8 mouse cellular contexts compared by ENCODE assay signal in genomic region chr5:137530075-137530474, GRCm38 (mm10). TPM values are rescaled to one million over a fixed set of nuclear protein-coding genes. Genes with fewer than 3 reads are reported as not detected.
A peak's percentile ranks its signal among the peaks of the same experiment; 100 is the strongest.
DNase-seq lines count a peak whose midpoint lies in the region; ATAC-seq and TF ChIP-seq lines count a peak whose summit lies in the region.

No protein-coding gene starts in this region.

- no peak for ATAC-seq in forebrain, embryonic 15.5 days (replicated peaks)
- no peak for ATAC-seq in liver, embryonic 15.5 days (ENCODE audit: insufficient read depth)

- peaks cover 34% of the 10 kb centered on the region for H3K4me1 ChIP-seq in forebrain, embryonic 15.5 days
- H3K4me1 ChIP-seq in liver, embryonic 15.5 days (replicated peaks): peaks cover 79% of the 10 kb centered on the region

- no peak overlapping the region for H3ac ChIP-seq in C2C12 (ENCODE audit: control insufficient read depth, insufficient read length, low read depth)

- TF ChIP-seq CTCF in C2C12 (IDR thresholded peaks at IDR 0.05; ENCODE audit: control insufficient read depth, insufficient read depth, insufficient read length): no peak

- WGBS in forebrain, embryonic 15.5 days: 61% methylated on average over 8 of the region's 8 CpGs
- WGBS in liver, embryonic 15.5 days (ENCODE audit: insufficient replicate concordance): 88% methylated on average over 8 of the region's 8 CpGs

- peaks cover 48% of the 10 kb centered on the region for H3K79me2 ChIP-seq in C2C12 (ENCODE audit: control insufficient read depth, insufficient read depth)

- H3K27me3 ChIP-seq in C2C12 (ENCODE audit: control insufficient read depth, insufficient read depth, insufficient read length): no peaks in the 10 kb centered on the region
- H3K27me3 ChIP-seq in forebrain, embryonic 15.5 days: no peaks in the 10 kb centered on the region
- no peaks in the 10 kb centered on the region for H3K27me3 ChIP-seq in liver, embryonic 15.5 days

- H3K9me3 ChIP-seq in forebrain, embryonic 15.5 days: no peaks in the 10 kb centered on the region
- H3K9me3 ChIP-seq in liver, embryonic 15.5 days (replicated peaks): no peaks in the 10 kb centered on the region

- H3K4me2 ChIP-seq in forebrain, embryonic 15.5 days (replicated peaks): peak overlapping the region; percentile 89
- peak overlapping the region; percentile 93 for H3K4me2 ChIP-seq in liver, embryonic 15.5 days

- H3K36me3 ChIP-seq in C2C12 (ENCODE audit: control insufficient read depth, insufficient read depth): peaks cover 40% of the 10 kb centered on the region
- peaks cover 45% of the 10 kb centered on the region for H3K36me3 ChIP-seq in forebrain, embryonic 15.5 days
- H3K36me3 ChIP-seq in liver, embryonic 15.5 days (replicated peaks): peaks cover 55% of the 10 kb centered on the region

- H3K4me3 ChIP-seq in C2C12 (ENCODE audit: insufficient read depth, poor library complexity, severe bottlenecking): peak overlapping the region; percentile 74
- H3K4me3 ChIP-seq in forebrain, embryonic 15.5 days: peak overlapping the region; percentile 87
- peak overlapping the region; percentile 87 for H3K4me3 ChIP-seq in liver, embryonic 15.5 days (replicated peaks)

- peak overlapping the region; percentile 98 for H3K27ac ChIP-seq in forebrain, embryonic 15.5 days (replicated peaks)
- peak overlapping the region; percentile 92; the same call in 1 of the 2 replicates for H3K27ac ChIP-seq in liver, embryonic 15.5 days (replicated peaks)

- H3K79me3 ChIP-seq in C2C12 (ENCODE audit: low read depth): peaks cover 24% of the 10 kb centered on the region

- peak overlapping the region; percentile 94 for H3K9ac ChIP-seq in forebrain, embryonic 15.5 days (replicated peaks)
- H3K9ac ChIP-seq in liver, embryonic 15.5 days: no peak overlapping the region

- intact Hi-C loops in heart, postnatal 25 days (cut with DNase I): loop anchor here (1.0 to 5.0 kb wide), 5 partner anchors 20 to 227 kb away; partner anchors contain the start of gene Pop7

- DNase-seq in heart, adult 11 months: peak; percentile 95
- no peak for DNase-seq in heart, postnatal 25 days (ENCODE audit: low spot score)
- no peak for DNase-seq in gastrocnemius, postnatal 4 days (ENCODE audit: low spot score in 2 of 2)
- DNase-seq in T-cell, adult 2 months (ENCODE audit: low spot score): no peak
- no peak for DNase-seq in MN1 (ENCODE audit: low spot score)

TF ChIP-seq in C2C12, 6 proteins besides CTCF, POLR2A, EP300 and RAD21:
- TF ChIP-seq CEBPB (IDR thresholded peaks at IDR 0.05; ENCODE audit: low read depth): no peak
- no peak for TF ChIP-seq MYOD1 (IDR thresholded peaks at IDR 0.05; ENCODE audit: control insufficient read depth, insufficient read length, low read depth)
- TF ChIP-seq FOSL1 (IDR thresholded peaks at IDR 0.05; ENCODE audit: insufficient read depth, low read length, poor library complexity, severe bottlenecking): no peak
- TF ChIP-seq MYOG (IDR thresholded peaks at IDR 0.05; ENCODE audit: control insufficient read depth, extremely low read depth, insufficient read length): no peak
- TF ChIP-seq USF1 (IDR thresholded peaks at IDR 0.05; ENCODE audit: low read depth): no peak
- TF ChIP-seq MAX (IDR thresholded peaks at IDR 0.05): no peak

RNA-seq across cellular contexts. Expression of gene Epo, which starts 3.0 kb away (rescaled TPM):
- not detected for total RNA-seq in heart, postnatal 25 days (2021)
- not detected for polyA plus RNA-seq in C2C12 (2012; fragmentation: generic; extraction: Trizol)
- polyA plus RNA-seq in forebrain, embryonic 15.5 days (2015; fragmentation: Nextera tagmentation; extraction: Ambion mirVana): not detected in 2 replicates
- polyA plus RNA-seq in liver, embryonic 15.5 days (2015; fragmentation: Nextera tagmentation; extraction: Ambion mirVana): 0.68 and 1.0 TPM in 2 replicates
- not detected for total RNA-seq in gastrocnemius, postnatal 4 days (2021)

RNA-seq across cellular contexts. Expression of gene Gnb2, which starts 3.2 kb away (rescaled TPM):
- 100 to 1,000 TPM; 245 to 246 TPM for total RNA-seq in heart, postnatal 25 days (2021)
- polyA plus RNA-seq in C2C12 (2012; fragmentation: generic; extraction: Trizol): 672 TPM
- 535 and 578 TPM in 2 replicates for polyA plus RNA-seq in forebrain, embryonic 15.5 days (2015; fragmentation: Nextera tagmentation; extraction: Ambion mirVana)
- 150 and 161 TPM in 2 replicates for polyA plus RNA-seq in liver, embryonic 15.5 days (2015; fragmentation: Nextera tagmentation; extraction: Ambion mirVana)
- total RNA-seq in gastrocnemius, postnatal 4 days (2021): 100 to 1,000 TPM; 483 to 529 TPM

RNA-seq across cellular contexts. Expression of gene Gigyf1, which starts 11.7 kb away (rescaled TPM):
- total RNA-seq in heart, postnatal 25 days (2021): 10 to 100 TPM; 28.6 to 29.1 TPM
- 6.9 TPM for polyA plus RNA-seq in C2C12 (2012; fragmentation: generic; extraction: Trizol)
- polyA plus RNA-seq in forebrain, embryonic 15.5 days (2015; fragmentation: Nextera tagmentation; extraction: Ambion mirVana): 19.2 and 20.0 TPM in 2 replicates
- polyA plus RNA-seq in liver, embryonic 15.5 days (2015; fragmentation: Nextera tagmentation; extraction: Ambion mirVana): 3.2 and 3.8 TPM in 2 replicates
- total RNA-seq in gastrocnemius, postnatal 4 days (2021): 10 to 100 TPM; 27.5 to 30.7 TPM

RNA-seq across cellular contexts. Expression of gene Actl6b, which starts 23.2 kb away (rescaled TPM):
- not detected for total RNA-seq in heart, postnatal 25 days (2021)
- not detected for polyA plus RNA-seq in C2C12 (2012; fragmentation: generic; extraction: Trizol)
- 250 and 259 TPM in 2 replicates for polyA plus RNA-seq in forebrain, embryonic 15.5 days (2015; fragmentation: Nextera tagmentation; extraction: Ambion mirVana)
- polyA plus RNA-seq in liver, embryonic 15.5 days (2015; fragmentation: Nextera tagmentation; extraction: Ambion mirVana): 0.07 TPM in 2 replicates
- not detected for total RNA-seq in gastrocnemius, postnatal 4 days (2021)

RNA-seq across cellular contexts. Expression of gene Pop7, which starts 27.8 kb away (rescaled TPM):
- total RNA-seq in heart, postnatal 25 days (2021): 10 to 100 TPM; 14.8 to 15.3 TPM
- polyA plus RNA-seq in C2C12 (2012; fragmentation: generic; extraction: Trizol): 63.5 TPM
- 75.9 and 79.3 TPM in 2 replicates for polyA plus RNA-seq in forebrain, embryonic 15.5 days (2015; fragmentation: Nextera tagmentation; extraction: Ambion mirVana)
- polyA plus RNA-seq in liver, embryonic 15.5 days (2015; fragmentation: Nextera tagmentation; extraction: Ambion mirVana): 29.4 and 33.4 TPM in 2 replicates
- 10 to 100 TPM; 19.8 to 22.6 TPM for total RNA-seq in gastrocnemius, postnatal 4 days (2021)
